Mouse (Mus musculus): ENCODE measurements around the gene D1Pas1.

DNA sequence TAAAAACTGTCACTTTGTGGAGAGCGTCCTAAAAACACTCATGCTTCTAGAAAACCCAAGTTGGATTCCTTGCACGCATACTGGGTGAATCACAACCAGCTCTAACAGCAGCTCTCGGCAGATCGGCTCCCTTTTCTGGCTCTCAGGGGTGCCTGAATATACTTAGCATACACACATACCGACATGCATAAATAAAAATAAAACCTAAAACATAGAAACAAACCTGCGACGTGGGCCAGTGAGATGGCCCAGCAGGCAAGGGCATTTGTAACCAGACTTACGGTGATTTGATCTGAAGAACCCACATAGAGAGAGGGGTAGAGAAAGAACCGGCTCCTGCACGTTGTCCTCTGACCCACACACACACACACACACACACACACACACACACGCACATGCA is 17.9 kb downstream of the D1Pas1 start:
- TF ChIP-seq CHD2 (IDR thresholded peaks at IDR 0.05; ENCODE audit: low read depth, low read length) = no peak
- no peak for TF ChIP-seq HCFC1 (IDR thresholded peaks at IDR 0.05; ENCODE audit: borderline replicate concordance, insufficient read depth, low read length)

Measured in ES-E14 (cell line).